Mouse (Mus musculus): ENCODE measurements around the gene B3galnt1. TPM values are rescaled to one million over a fixed set of nuclear protein-coding genes. Genes with fewer than 3 reads are reported as not detected.

Gene B3galnt1
- total RNA-seq, 1 experiment: 13.7 TPM

DNA sequence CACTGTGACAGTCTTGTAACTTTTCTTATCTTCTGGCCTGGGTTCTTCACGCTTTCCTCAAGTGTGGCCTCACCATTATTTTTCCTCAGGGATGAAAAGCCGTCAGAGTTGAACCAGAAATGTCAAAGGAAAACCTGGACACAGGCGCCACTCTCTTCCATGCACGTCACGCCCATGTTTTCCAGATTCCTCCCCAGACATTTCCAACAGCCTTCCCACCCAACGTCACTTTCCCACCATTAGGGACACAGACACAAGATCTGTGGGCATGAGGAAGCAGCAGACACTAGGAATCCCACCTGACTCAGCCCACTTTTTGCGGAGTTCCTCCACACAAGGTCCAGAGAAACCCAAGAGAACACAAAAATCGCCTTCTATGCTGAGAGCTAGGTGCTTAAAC, 5.3 kb downstream of the B3galnt1 start:
- peaks cover 4 to 6% of the 10 kb centered on the region in 2 experiments; a peak in 3 of 4 replicates for H3K4me1 ChIP-seq (ENCODE audit: control insufficient read depth in 2 of 2, insufficient read depth in 2 of 2, low read length in 2 of 2, poor library complexity in 1 of 2)
- H3K36me3 ChIP-seq (ENCODE audit: control insufficient read depth, insufficient read depth, low read length, poor library complexity, severe bottlenecking): no peaks in the 10 kb centered on the region
- H3K9ac ChIP-seq (ENCODE audit: insufficient read depth, low read depth, low read length, poor library complexity, severe bottlenecking): no peak overlapping the region
- no peak overlapping the region for H3K4me3 ChIP-seq (ENCODE audit: insufficient read depth in 1 of 2, low read depth in 1 of 2, low read length in 2 of 2, poor library complexity in 1 of 2, severe bottlenecking in 1 of 2)
- H3K27ac ChIP-seq (ENCODE audit: insufficient read depth, low read depth, low read length, poor library complexity, severe bottlenecking): no peak overlapping the region
- no peak for DNase-seq (ENCODE audit: low read depth, low spot score)
- in situ Hi-C loops (cut with MboI; ENCODE audit: low sequenced_read_pairs in 2 of 2, unreplicated experiment in 2 of 2): no loop called here
- no peaks in the 10 kb centered on the region for H3K9me3 ChIP-seq (ENCODE audit: control insufficient read depth, insufficient read depth, low read depth, low read length)
- TF ChIP-seq ZC3H11A (IDR thresholded peaks at IDR 0.05; ENCODE audit: borderline replicate concordance, low read depth, low read length): no peak
- no peak for TF ChIP-seq ZNF384 (IDR thresholded peaks at IDR 0.05; ENCODE audit: low read depth, low read length)
- no peak for TF ChIP-seq CHD2 (IDR thresholded peaks at IDR 0.05; ENCODE audit: low read depth, low read length)
- no peak for TF ChIP-seq HCFC1 (IDR thresholded peaks at IDR 0.05; ENCODE audit: borderline replicate concordance, insufficient read depth, low read length)
- no peak for TF ChIP-seq MAFK (IDR thresholded peaks at IDR 0.05; ENCODE audit: insufficient read depth, low read depth, low read length)

DNA sequence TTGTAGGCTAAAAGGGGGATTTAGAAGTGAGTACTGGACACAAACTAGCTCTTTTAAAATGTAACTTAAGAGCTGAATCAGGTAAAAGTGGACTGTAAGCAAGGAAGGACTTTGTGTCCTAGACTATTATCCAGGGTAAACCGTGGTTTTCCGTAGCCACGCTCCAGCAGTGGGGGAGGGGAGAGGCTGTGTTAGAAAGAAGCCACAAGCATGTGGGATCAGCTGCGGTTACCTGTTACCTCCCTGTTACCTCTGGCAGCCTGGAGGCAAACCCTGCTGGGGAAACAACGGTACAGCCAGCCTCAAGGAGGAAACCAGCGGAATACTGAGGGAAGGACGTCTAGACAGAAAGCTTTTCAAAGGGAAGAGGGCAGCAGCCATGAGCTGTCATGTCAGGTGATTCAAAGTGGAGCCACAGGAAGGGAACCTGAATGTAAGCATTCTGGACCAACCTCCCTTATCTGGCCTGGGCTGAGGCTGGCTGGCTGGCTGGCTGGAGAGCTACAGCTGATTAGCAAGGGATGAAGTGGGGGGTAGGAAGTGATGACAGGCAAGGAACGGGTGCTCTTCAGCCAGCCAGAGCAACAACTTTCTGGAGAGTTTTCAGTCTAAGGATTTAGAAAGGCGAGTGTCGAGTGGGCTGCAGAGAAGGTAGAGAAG, 10.5 kb downstream of the B3galnt1 start:
- Histone ChIP-seq H3K36me3 (ENCODE audit: control insufficient read depth, insufficient read depth, low read length, poor library complexity, severe bottlenecking) (no peaks in the 10 kb centered on the region), H3K27ac (ENCODE audit: insufficient read depth, low read depth, low read length, poor library complexity, severe bottlenecking) (no peak overlapping the region), H3K4me3 (ENCODE audit: insufficient read depth in 1 of 2, low read depth in 1 of 2, low read length in 2 of 2, poor library complexity in 1 of 2, severe bottlenecking in 1 of 2) (no peak overlapping the region), H3K9me3 (ENCODE audit: control insufficient read depth, insufficient read depth, low read depth, low read length) (no peaks in the 10 kb centered on the region), H3K9ac (ENCODE audit: insufficient read depth, low read depth, low read length, poor library complexity, severe bottlenecking) (no peak overlapping the region), H3K4me1 (ENCODE audit: control insufficient read depth in 2 of 2, insufficient read depth in 2 of 2, low read length in 2 of 2, poor library complexity in 1 of 2) (peaks cover 0 to under 1% of the 10 kb centered on the region in 2 experiments; a peak in 1 of 4 replicates)
- no peak for TF ChIP-seq CHD2 (IDR thresholded peaks at IDR 0.05; ENCODE audit: low read depth, low read length)
- TF ChIP-seq MAFK (IDR thresholded peaks at IDR 0.05; ENCODE audit: insufficient read depth, low read depth, low read length): no peak
- TF ChIP-seq ZC3H11A (IDR thresholded peaks at IDR 0.05; ENCODE audit: borderline replicate concordance, low read depth, low read length): no peak
- TF ChIP-seq HCFC1 (IDR thresholded peaks at IDR 0.05; ENCODE audit: borderline replicate concordance, insufficient read depth, low read length): no peak
- no peak for TF ChIP-seq ZNF384 (IDR thresholded peaks at IDR 0.05; ENCODE audit: low read depth, low read length)
- in situ Hi-C loops (cut with MboI; ENCODE audit: low sequenced_read_pairs in 2 of 2, unreplicated experiment in 2 of 2): no loop called here
- DNase-seq (ENCODE audit: low read depth, low spot score): no peak

DNA sequence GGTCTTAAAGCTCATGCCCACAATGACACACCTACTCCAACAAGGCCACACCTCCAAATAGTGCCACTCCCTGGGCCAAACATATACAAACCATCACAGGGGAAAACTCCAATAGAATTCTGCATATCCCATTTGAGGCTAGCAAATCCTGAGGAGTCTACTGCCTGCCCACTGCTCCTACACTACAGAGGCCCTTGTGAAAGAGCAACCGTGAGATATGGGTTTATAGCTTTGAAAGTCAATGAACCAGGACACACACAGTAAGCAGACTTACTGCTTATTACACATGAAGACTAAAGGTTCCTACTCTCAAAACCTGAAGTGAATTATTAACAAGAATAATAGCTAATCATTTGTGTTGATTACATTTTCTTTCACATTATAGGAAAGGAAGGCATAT, 15.0 kb downstream of the B3galnt1 start:
- H3K4me1 ChIP-seq (ENCODE audit: control insufficient read depth in 2 of 2, insufficient read depth in 2 of 2, low read length in 2 of 2, poor library complexity in 1 of 2): no peaks in the 10 kb centered on the region
- in situ Hi-C loops (cut with MboI; ENCODE audit: low sequenced_read_pairs in 2 of 2, unreplicated experiment in 2 of 2): no loop called here

DNA sequence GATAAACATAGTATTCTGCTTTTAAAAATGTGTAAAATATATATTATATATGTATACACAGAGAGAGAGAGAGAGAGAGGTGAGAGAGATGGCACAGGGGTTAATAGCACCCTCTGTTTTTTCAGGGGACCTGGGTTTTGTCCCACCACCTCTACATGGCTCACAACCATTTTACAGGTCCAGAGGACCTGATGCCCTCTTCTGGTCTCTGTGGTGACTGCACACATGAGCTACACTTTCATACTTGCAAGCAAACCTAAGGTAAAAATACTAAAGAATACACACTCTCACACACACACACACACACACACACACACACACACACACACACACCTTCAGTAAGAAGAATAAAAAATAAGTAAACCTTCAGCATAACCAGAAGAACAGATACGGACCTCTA, 20.0 kb downstream of the B3galnt1 start:
- Histone ChIP-seq H3K9me3 (ENCODE audit: control insufficient read depth, insufficient read depth, low read depth, low read length) (no peaks in the 10 kb centered on the region), H3K36me3 (ENCODE audit: control insufficient read depth, insufficient read depth, low read length, poor library complexity, severe bottlenecking) (peaks cover 6% of the 10 kb centered on the region; the same call in 1 of the 2 replicates), H3K4me3 (ENCODE audit: insufficient read depth in 1 of 2, low read depth in 1 of 2, low read length in 2 of 2, poor library complexity in 1 of 2, severe bottlenecking in 1 of 2) (no peak overlapping the region), H3K4me1 (ENCODE audit: control insufficient read depth in 2 of 2, insufficient read depth in 2 of 2, low read length in 2 of 2, poor library complexity in 1 of 2) (no peaks in the 10 kb centered on the region), H3K27ac (ENCODE audit: insufficient read depth, low read depth, low read length, poor library complexity, severe bottlenecking) (no peak overlapping the region), H3K9ac (ENCODE audit: insufficient read depth, low read depth, low read length, poor library complexity, severe bottlenecking) (no peak overlapping the region)
- in situ Hi-C loops (cut with MboI; ENCODE audit: low sequenced_read_pairs in 2 of 2, unreplicated experiment in 2 of 2): no loop called here
- DNase-seq (ENCODE audit: low read depth, low spot score): no peak
- TF ChIP-seq ZNF384 (IDR thresholded peaks at IDR 0.05; ENCODE audit: low read depth, low read length) (no peak), ZC3H11A (IDR thresholded peaks at IDR 0.05; ENCODE audit: borderline replicate concordance, low read depth, low read length) (no peak), HCFC1 (IDR thresholded peaks at IDR 0.05; ENCODE audit: borderline replicate concordance, insufficient read depth, low read length) (no peak), CHD2 (IDR thresholded peaks at IDR 0.05; ENCODE audit: low read depth, low read length) (no peak), MAFK (IDR thresholded peaks at IDR 0.05; ENCODE audit: insufficient read depth, low read depth, low read length) (no peak)

More for the DNA sequence above, 15.0 kb downstream of the B3galnt1 start:
- Histone ChIP-seq H3K36me3 (ENCODE audit: control insufficient read depth, insufficient read depth, low read length, poor library complexity, severe bottlenecking) (no peaks in the 10 kb centered on the region), H3K9ac (ENCODE audit: insufficient read depth, low read depth, low read length, poor library complexity, severe bottlenecking) (no peak overlapping the region), H3K27ac (ENCODE audit: insufficient read depth, low read depth, low read length, poor library complexity, severe bottlenecking) (no peak overlapping the region), H3K4me3 (ENCODE audit: insufficient read depth in 1 of 2, low read depth in 1 of 2, low read length in 2 of 2, poor library complexity in 1 of 2, severe bottlenecking in 1 of 2) (no peak overlapping the region), H3K9me3 (ENCODE audit: control insufficient read depth, insufficient read depth, low read depth, low read length) (no peaks in the 10 kb centered on the region)
- TF ChIP-seq HCFC1 (IDR thresholded peaks at IDR 0.05; ENCODE audit: borderline replicate concordance, insufficient read depth, low read length) (no peak), ZNF384 (IDR thresholded peaks at IDR 0.05; ENCODE audit: low read depth, low read length) (no peak), CHD2 (IDR thresholded peaks at IDR 0.05; ENCODE audit: low read depth, low read length) (no peak), MAFK (IDR thresholded peaks at IDR 0.05; ENCODE audit: insufficient read depth, low read depth, low read length) (no peak), ZC3H11A (IDR thresholded peaks at IDR 0.05; ENCODE audit: borderline replicate concordance, low read depth, low read length) (no peak)
- no peak for DNase-seq (ENCODE audit: low read depth, low spot score)

All from ES-E14 (cell line).